Mouse (Mus musculus): ENCODE data around the gene Mafb. TPM values are rescaled to one million over a fixed set of nuclear protein-coding genes. Genes with fewer than 3 reads are reported as not detected.

The Mafb gene
- polyA plus RNA-seq, 1 experiment from 2014 or later = 4.9 TPM

DNA sequence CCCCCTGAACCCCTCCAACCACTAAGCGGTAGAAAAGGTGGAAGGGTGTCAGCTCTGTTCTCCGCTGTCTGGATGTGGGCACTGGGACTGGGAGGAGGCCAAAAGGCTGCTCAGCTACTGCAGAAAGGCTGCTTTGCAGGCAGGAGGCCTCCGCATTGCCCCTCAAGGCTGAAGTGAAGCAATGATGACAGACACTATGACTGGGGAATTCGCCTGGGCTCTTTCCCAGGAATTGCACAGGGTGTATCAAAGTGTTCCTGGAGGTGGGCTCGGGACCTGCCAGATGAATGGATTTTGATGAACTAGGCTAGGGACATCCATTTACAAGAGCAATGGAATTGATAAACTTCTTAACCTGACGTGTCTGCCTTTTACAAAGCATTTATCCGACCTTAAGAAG lies 27.9 kb upstream of the Mafb start:
- DNase-seq (ENCODE audit: low spot score) (no peak), ATAC-seq (replicated peaks; ENCODE audit: insufficient number of reproducible peaks, low FRiP score, low TSS enrichment, low read depth) (no peak)
- Histone ChIP-seq H3K9ac (replicated peaks; ENCODE audit: low read length) (no peak overlapping the region), H3K4me1 (ENCODE audit: control insufficient read depth, insufficient read depth, low read length) (no peaks in the 10 kb centered on the region), H3K9me3 (replicated peaks; ENCODE audit: control insufficient read depth, low read length) (no peaks in the 10 kb centered on the region), H3K27me3 (ENCODE audit: control insufficient read depth, insufficient read depth, low read length) (no peaks in the 10 kb centered on the region), H3K27ac (replicated peaks; ENCODE audit: low read depth, low read length) (no peak overlapping the region), H3K36me3 (replicated peaks; ENCODE audit: control insufficient read depth, insufficient read depth, low read depth, low read length) (no peaks in the 10 kb centered on the region), H3K4me2 (ENCODE audit: low read depth, low read length) (no peak overlapping the region), H3K4me3 (ENCODE audit: low read depth, low read length) (no peak overlapping the region)
- WGBS = 73% methylated on average over 7 of the region's 7 CpGs

DNA sequence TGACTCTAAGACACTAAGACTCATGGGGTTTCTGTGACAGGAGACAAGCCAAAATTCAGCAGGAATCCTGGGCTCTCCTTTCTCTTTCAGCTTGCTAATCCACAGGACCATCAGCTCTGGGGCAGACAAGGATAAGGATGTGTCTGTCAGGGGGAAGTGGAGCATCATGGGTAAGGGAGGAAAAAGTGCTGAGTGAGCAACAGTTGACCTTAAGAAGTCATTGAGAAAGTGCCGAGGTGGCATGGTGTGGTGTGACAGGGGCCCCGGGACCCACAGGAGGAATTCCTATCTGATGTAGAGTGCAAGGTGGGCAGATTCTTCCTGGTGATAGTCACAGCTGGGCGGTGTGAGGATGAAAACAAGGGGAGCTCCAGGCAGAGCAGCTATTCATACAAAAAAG lies 25.8 kb upstream of the Mafb start:
- Histone ChIP-seq H3K9me3 (replicated peaks; ENCODE audit: control insufficient read depth, low read length) (no peaks in the 10 kb centered on the region), H3K27me3 (ENCODE audit: control insufficient read depth, insufficient read depth, low read length) (no peaks in the 10 kb centered on the region), H3K4me2 (ENCODE audit: low read depth, low read length) (no peak overlapping the region), H3K36me3 (replicated peaks; ENCODE audit: control insufficient read depth, insufficient read depth, low read depth, low read length) (no peaks in the 10 kb centered on the region), H3K9ac (replicated peaks; ENCODE audit: low read length) (no peak overlapping the region), H3K27ac (replicated peaks; ENCODE audit: low read depth, low read length) (no peak overlapping the region), H3K4me3 (ENCODE audit: low read depth, low read length) (no peak overlapping the region), H3K4me1 (ENCODE audit: control insufficient read depth, insufficient read depth, low read length) (no peaks in the 10 kb centered on the region)
- ATAC-seq (replicated peaks; ENCODE audit: insufficient number of reproducible peaks, low FRiP score, low TSS enrichment, low read depth) (no peak), DNase-seq (ENCODE audit: low spot score) (no peak)
- 79% methylated on average over 3 of the region's 3 CpGs for WGBS

DNA sequence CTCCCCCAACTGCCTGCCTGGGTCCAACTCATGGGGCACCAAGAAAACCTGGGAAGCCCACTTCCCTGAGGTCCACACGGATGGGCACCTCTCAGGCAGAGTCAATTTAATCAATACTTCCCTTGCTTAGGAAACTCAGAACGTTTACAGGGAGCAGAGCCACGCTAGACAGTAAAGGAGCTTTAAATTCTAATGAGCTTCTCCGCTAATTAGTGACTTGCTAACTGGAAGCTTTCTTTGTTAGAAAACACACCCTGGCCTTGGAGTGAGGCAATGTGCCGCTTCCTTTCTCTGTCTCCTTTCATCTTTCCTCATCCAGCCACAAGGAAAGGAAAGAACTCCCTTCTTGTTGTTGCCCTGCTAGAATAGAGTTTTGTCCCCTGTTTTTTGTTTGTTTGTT lies 21.7 kb upstream of the Mafb start:
- no peak overlapping the region for H3K9ac ChIP-seq (replicated peaks; ENCODE audit: low read length)
- H3K4me3 ChIP-seq (ENCODE audit: low read depth, low read length) = no peak overlapping the region
- H3K27me3 ChIP-seq (ENCODE audit: control insufficient read depth, insufficient read depth, low read length) = no peaks in the 10 kb centered on the region
- 26% methylated on average over 5 of the region's 5 CpGs for WGBS
- H3K27ac ChIP-seq (replicated peaks; ENCODE audit: low read depth, low read length) = no peak overlapping the region
- ATAC-seq (replicated peaks; ENCODE audit: insufficient number of reproducible peaks, low FRiP score, low TSS enrichment, low read depth) = no peak
- H3K36me3 ChIP-seq (replicated peaks; ENCODE audit: control insufficient read depth, insufficient read depth, low read depth, low read length) = no peaks in the 10 kb centered on the region
- no peak overlapping the region for H3K4me2 ChIP-seq (ENCODE audit: low read depth, low read length)
- H3K4me1 ChIP-seq (ENCODE audit: control insufficient read depth, insufficient read depth, low read length) = no peaks in the 10 kb centered on the region
- no peak for DNase-seq (ENCODE audit: low spot score)
- no peaks in the 10 kb centered on the region for H3K9me3 ChIP-seq (replicated peaks; ENCODE audit: control insufficient read depth, low read length)

GRCm38 (mm10) chr2:160383418-160383817 lies 16.6 kb upstream of the Mafb start:
- no peak for DNase-seq (ENCODE audit: low spot score)
- WGBS = 62% methylated on average over 3 of the region's 3 CpGs
- Histone ChIP-seq H3K27ac (replicated peaks; ENCODE audit: low read depth, low read length) (no peak overlapping the region), H3K27me3 (ENCODE audit: control insufficient read depth, insufficient read depth, low read length) (no peaks in the 10 kb centered on the region), H3K4me2 (ENCODE audit: low read depth, low read length) (no peak overlapping the region), H3K9me3 (replicated peaks; ENCODE audit: control insufficient read depth, low read length) (no peaks in the 10 kb centered on the region), H3K36me3 (replicated peaks; ENCODE audit: control insufficient read depth, insufficient read depth, low read depth, low read length) (no peaks in the 10 kb centered on the region), H3K4me1 (ENCODE audit: control insufficient read depth, insufficient read depth, low read length) (no peaks in the 10 kb centered on the region), H3K4me3 (ENCODE audit: low read depth, low read length) (no peak overlapping the region), H3K9ac (replicated peaks; ENCODE audit: low read length) (no peak overlapping the region)
- no peak for ATAC-seq (replicated peaks; ENCODE audit: insufficient number of reproducible peaks, low FRiP score, low TSS enrichment, low read depth)

DNA sequence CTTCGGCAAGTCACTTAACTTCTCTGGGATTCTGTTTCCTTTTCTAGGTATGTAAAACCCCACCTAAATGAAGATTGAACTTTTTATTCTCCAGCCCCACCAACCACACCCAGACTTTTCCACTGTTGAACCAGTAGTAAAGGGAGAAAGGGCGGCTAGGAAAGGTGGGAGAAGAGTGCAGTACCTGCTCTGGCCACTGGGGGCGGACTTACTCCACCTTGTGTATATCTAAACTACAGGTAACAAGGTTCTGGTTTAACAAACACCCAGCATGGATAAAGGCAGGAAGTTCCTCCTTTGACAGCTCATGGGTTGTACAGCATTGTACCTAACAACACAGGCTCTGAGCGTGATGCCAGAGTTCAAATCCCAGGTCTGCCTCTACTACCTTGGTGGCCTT lies 11.4 kb upstream of the Mafb start:
- Histone ChIP-seq H3K27ac (replicated peaks; ENCODE audit: low read depth, low read length) (no peak overlapping the region), H3K36me3 (replicated peaks; ENCODE audit: control insufficient read depth, insufficient read depth, low read depth, low read length) (no peaks in the 10 kb centered on the region), H3K9ac (replicated peaks; ENCODE audit: low read length) (no peak overlapping the region), H3K27me3 (ENCODE audit: control insufficient read depth, insufficient read depth, low read length) (peaks cover 1% of the 10 kb centered on the region; the same call in 1 of the 2 replicates), H3K9me3 (replicated peaks; ENCODE audit: control insufficient read depth, low read length) (no peaks in the 10 kb centered on the region), H3K4me3 (ENCODE audit: low read depth, low read length) (no peak overlapping the region), H3K4me1 (ENCODE audit: control insufficient read depth, insufficient read depth, low read length) (no peaks in the 10 kb centered on the region), H3K4me2 (ENCODE audit: low read depth, low read length) (no peak overlapping the region)
- ATAC-seq (replicated peaks; ENCODE audit: insufficient number of reproducible peaks, low FRiP score, low TSS enrichment, low read depth) = no peak
- 42% methylated on average over 4 of the region's 4 CpGs for WGBS
- peak; percentile 62 for DNase-seq (ENCODE audit: low spot score)

- no peak overlapping the region for H3K9ac ChIP-seq (replicated peaks; ENCODE audit: low read length)
- DNase-seq (ENCODE audit: low spot score) (no peak), ATAC-seq (replicated peaks; ENCODE audit: insufficient number of reproducible peaks, low FRiP score, low TSS enrichment, low read depth) (no peak)
- peaks cover 13% of the 10 kb centered on the region for H3K27me3 ChIP-seq (ENCODE audit: control insufficient read depth, insufficient read depth, low read length)
- no peaks in the 10 kb centered on the region for H3K9me3 ChIP-seq (replicated peaks; ENCODE audit: control insufficient read depth, low read length)
- no peak overlapping the region for H3K4me3 ChIP-seq (ENCODE audit: low read depth, low read length)
- H3K4me2 ChIP-seq (ENCODE audit: low read depth, low read length) = no peak overlapping the region
- H3K27ac ChIP-seq (replicated peaks; ENCODE audit: low read depth, low read length) = no peak overlapping the region
- H3K36me3 ChIP-seq (replicated peaks; ENCODE audit: control insufficient read depth, insufficient read depth, low read depth, low read length) = no peaks in the 10 kb centered on the region
- whole genome bisulfite sequencing = 37% methylated on average over 5 of the region's 5 CpGs
- H3K4me1 ChIP-seq (ENCODE audit: control insufficient read depth, insufficient read depth, low read length) = no peaks in the 10 kb centered on the region
Measured at GRCm38 (mm10) chr2:160376236-160376635, 9.4 kb upstream of the Mafb start.

DNA sequence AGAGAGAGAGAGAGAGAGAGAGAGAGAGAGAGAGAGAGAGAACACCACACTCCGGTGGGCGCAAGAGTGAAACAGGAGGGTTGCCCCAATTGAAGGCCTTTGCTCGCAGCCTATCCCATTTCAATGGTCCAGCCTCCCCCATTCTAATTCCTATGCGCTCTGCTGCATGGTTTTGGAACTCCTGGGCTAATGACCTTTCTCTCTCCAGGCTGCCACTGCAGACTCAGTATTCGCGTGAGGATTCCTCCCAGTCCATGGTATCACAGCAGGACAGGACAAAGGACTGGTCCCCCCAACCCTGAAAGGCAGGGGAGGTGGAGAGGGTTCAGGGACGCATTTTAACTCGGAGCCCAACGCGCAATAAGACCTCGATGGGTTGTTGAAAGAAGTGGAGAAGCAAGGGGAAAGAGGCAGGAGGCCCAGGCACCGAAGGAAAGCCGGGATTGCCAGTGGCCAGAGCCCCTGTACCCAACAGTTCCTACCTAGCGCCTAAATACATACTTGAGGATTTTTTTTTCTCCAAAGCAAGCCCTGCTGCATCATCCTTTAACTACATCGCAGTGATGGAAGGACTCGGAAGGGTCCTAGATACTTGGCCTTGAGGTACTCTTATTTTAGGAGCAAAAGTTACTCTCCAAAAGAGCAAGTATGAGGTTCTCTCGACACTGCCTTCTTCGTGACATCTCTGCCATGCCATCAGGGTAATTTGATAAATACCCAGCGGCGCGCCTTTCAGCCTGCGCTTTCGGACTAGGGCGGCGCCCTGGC lies 3.0 kb upstream of the Mafb start:
- DNase-seq (ENCODE audit: low spot score) (no peak), ATAC-seq (replicated peaks; ENCODE audit: insufficient number of reproducible peaks, low FRiP score, low TSS enrichment, low read depth) (no peak)
- Histone ChIP-seq H3K36me3 (replicated peaks; ENCODE audit: control insufficient read depth, insufficient read depth, low read depth, low read length) (no peaks in the 10 kb centered on the region), H3K9me3 (replicated peaks; ENCODE audit: control insufficient read depth, low read length) (no peaks in the 10 kb centered on the region), H3K9ac (replicated peaks; ENCODE audit: low read length) (no peak overlapping the region), H3K4me3 (ENCODE audit: low read depth, low read length) (peak overlapping the region; percentile 28; the same call in 1 of the 2 replicates), H3K4me1 (ENCODE audit: control insufficient read depth, insufficient read depth, low read length) (peaks cover 8% of the 10 kb centered on the region), H3K27me3 (ENCODE audit: control insufficient read depth, insufficient read depth, low read length) (peaks cover 49% of the 10 kb centered on the region), H3K4me2 (ENCODE audit: low read depth, low read length) (peak overlapping the region; percentile 89; the same call in 1 of the 2 replicates), H3K27ac (replicated peaks; ENCODE audit: low read depth, low read length) (no peak overlapping the region)
- WGBS = 2% methylated on average over 25 of the region's 25 CpGs

DNA sequence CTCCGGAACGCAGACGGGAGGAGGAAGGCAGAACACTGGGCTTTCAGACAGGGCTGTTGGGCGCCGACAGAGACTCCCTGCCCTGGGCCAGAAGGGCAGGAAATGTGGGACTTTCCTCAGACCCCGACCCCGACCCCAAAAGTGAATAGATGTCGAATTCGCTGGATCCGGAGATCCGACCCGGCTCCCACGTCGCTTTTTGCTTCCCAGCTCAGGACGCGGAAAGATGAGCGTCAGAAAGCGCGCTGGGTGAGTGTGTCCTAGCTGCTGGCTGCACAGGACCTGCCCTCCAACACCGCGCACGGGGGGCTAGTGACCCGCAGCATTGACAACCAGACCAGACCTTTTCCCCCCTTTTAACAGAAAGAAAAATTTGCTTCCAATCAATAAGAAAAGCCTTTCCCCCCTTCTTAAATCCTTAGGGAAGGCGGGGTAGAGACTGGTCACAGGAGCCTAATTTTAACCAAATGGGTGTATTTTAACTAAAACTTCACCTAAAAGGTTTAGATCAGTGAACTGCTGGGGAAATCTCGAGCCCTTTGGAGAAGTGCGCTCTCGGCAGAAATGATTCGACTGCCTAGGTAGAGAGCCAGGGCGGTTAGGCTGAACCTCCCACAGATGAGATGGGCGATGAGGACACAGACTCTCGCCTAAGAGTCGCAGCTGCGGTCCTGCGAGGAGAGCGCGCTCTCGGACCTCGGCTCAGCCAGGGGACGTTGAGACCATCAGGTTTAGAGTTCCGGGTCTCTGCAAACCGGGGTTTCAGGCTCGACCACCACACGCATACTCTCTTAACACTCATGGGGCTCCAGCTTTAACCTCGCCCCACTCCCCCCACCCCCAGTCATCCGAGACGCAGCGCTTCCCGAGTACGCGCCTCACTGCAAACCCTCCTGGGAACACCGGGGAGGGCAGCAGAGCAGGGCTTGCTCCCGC lies 1.8 kb upstream of the Mafb start:
- no peaks in the 10 kb centered on the region for H3K9me3 ChIP-seq (replicated peaks; ENCODE audit: control insufficient read depth, low read length)
- H3K9ac ChIP-seq (replicated peaks; ENCODE audit: low read length) = peak overlapping the region; percentile 1
- H3K4me2 ChIP-seq (ENCODE audit: low read depth, low read length) = peak overlapping the region; percentile 89
- H3K4me3 ChIP-seq (ENCODE audit: low read depth, low read length) = peak overlapping the region; percentile 28
- no peak for ATAC-seq (replicated peaks; ENCODE audit: insufficient number of reproducible peaks, low FRiP score, low TSS enrichment, low read depth)
- H3K36me3 ChIP-seq (replicated peaks; ENCODE audit: control insufficient read depth, insufficient read depth, low read depth, low read length) = no peaks in the 10 kb centered on the region
- H3K27ac ChIP-seq (replicated peaks; ENCODE audit: low read depth, low read length) = no peak overlapping the region
- H3K27me3 ChIP-seq (ENCODE audit: control insufficient read depth, insufficient read depth, low read length) = peaks cover 51% of the 10 kb centered on the region
- DNase-seq (ENCODE audit: low spot score) = peak; percentile 52
- WGBS = under 1% methylated on average over 52 of the region's 52 CpGs
- H3K4me1 ChIP-seq (ENCODE audit: control insufficient read depth, insufficient read depth, low read length) = peaks cover 8% of the 10 kb centered on the region

Measured in embryonic facial prominence, embryonic 11.5 days (tissue).